Mouse (Mus musculus) left cerebral cortex, postnatal 36 days (tissue): ENCODE results near the gene Lars2. TPM values are rescaled to one million over a fixed set of nuclear protein-coding genes. Genes with fewer than 3 reads are reported as not detected.

Experiments used
- DNase-seq, 2 experiments: peaks; one replicate each; pipeline ENCODE4 v3.0.0; 2021 to 2022; ENCODE audit warnings: low spot score in 2 of 2, mixed read lengths in 1 of 2
- intact Hi-C: fragments of 180-260 bp; cut with DNase I; formaldehyde crosslinking; loops from one replicate; pipeline ENCODE4 v1.15.1; 2025
- total RNA-seq, 2 experiments: library from RNA; stranded (reverse); gene quantifications; 2 replicates each; pipeline ENCODE4 v1.2.3; 2021

Lars2 gene
- total RNA-seq, 2 experiments from 2014 or later: 38.5 to 668 TPM

DNA sequence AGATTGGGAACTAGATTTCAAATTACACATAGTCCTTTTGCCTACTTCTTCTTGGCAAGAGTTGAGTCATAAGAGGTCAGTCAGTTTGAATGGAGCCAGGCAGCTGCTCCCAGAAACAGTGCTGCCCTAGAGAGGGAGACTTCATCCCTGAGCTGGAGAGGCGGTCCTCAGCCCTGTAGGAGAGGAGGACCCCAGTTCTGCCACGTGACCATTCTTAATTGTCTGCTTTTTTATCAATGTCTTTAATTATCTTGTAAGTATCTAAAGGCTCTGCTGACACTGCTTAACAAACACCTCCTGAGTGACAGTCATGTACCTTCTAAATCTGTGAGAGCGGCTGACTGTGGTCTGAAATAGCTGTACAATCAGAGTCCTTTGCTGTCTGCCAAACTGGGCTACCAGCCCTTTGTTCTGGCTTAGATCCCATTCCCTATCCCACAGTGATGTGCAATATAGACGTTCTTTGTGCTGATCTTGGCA, 100.5 kb downstream of the Lars2 start:
- DNase-seq: no peak
- intact Hi-C loops: no loop called here

GRCm38 (mm10) chr9:123468406-123469085, 101.8 kb downstream of the Lars2 start:
- DNase-seq: no peak
- intact Hi-C loops: no loop called here

- intact Hi-C loops: no loop called here
- no peak for DNase-seq
Measured at GRCm38 (mm10) chr9:123469087-123469486, 102.4 kb downstream of the Lars2 start.

- intact Hi-C loops: no loop called here
- no peak for DNase-seq
Measured at GRCm38 (mm10) chr9:123473377-123473776, 106.7 kb downstream of the Lars2 start.

GRCm38 (mm10) chr9:123475569-123475968, 108.8 kb downstream of the Lars2 start:
- intact Hi-C loops: no loop called here
- no peak for DNase-seq

- intact Hi-C loops: no loop called here
- DNase-seq: no peak
Measured at GRCm38 (mm10) chr9:123478031-123478585, 111.4 kb downstream of the Lars2 start.

GRCm38 (mm10) chr9:123478586-123479195, 112.0 kb downstream of the Lars2 start, which contains the start of gene Limd1:
Gene Limd1, plus strand, starts transcription at chr9:123478706.
- DNase-seq: peak; percentile 31 to 59

GRCm38 (mm10) chr9:123479196-123479669, 112.5 kb downstream of the Lars2 start:
- no peak for DNase-seq
- intact Hi-C loops: no loop called here

More at GRCm38 (mm10) chr9:123478586-123479195, 112.0 kb downstream of the Lars2 start, which contains the start of gene Limd1:
- intact Hi-C loops: no loop called here

GRCm38 (mm10) chr9:123479876-123480252, 113.1 kb downstream of the Lars2 start:
- no peak for DNase-seq
- intact Hi-C loops: no loop called here

GRCm38 (mm10) chr9:123480253-123480921, 113.7 kb downstream of the Lars2 start:
- intact Hi-C loops: no loop called here
- DNase-seq: no peak

- intact Hi-C loops: no loop called here
- DNase-seq: no peak
Measured at GRCm38 (mm10) chr9:123481136-123481535, 114.4 kb downstream of the Lars2 start.

DNA sequence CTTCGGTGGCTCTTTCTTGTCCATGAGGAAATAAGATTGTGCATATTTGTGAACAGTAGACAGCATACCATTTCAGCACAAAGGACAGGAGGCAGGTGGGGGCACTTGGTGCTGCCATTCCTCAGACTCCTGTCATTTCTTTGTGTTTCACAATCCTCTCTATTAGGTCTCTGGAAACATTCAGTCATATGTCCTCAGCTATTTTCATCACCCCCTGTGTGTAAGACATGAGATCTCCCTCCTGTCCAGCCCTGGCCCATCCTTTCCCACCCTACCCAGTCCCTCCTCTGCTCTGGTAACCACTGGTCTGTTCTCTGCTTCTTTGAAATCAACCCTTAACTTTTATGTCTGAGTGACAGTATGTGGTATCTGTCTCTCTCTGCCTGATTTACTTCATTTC, 116.9 kb downstream of the Lars2 start:
- no peak for DNase-seq
- intact Hi-C loops: no loop called here

GRCm38 (mm10) chr9:123484830-123485229, 118.1 kb downstream of the Lars2 start:
- no peak for DNase-seq
- intact Hi-C loops: no loop called here

GRCm38 (mm10) chr9:123485561-123485960, 118.8 kb downstream of the Lars2 start:
- intact Hi-C loops: no loop called here
- no peak for DNase-seq

DNA sequence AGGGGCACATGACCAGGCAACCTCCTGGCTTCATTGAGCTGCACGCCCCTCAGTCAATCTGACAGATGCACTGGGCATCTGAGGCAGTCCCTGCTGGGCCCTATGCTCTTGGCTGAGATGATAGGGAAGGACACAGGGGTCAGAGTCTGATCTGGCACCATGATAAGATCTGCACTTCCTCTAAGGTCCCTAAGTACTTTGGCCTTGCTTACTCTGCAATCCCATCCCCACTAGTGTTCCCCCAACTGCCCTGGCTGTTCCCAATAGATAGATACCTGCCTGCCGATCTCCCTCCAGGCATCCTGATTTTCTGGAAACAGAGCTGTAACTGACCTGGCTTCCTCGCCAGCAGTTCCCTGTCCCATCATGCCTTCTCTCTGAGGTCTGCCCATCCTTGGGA, 119.9 kb downstream of the Lars2 start:
- intact Hi-C loops: no loop called here
- DNase-seq: no peak

DNA sequence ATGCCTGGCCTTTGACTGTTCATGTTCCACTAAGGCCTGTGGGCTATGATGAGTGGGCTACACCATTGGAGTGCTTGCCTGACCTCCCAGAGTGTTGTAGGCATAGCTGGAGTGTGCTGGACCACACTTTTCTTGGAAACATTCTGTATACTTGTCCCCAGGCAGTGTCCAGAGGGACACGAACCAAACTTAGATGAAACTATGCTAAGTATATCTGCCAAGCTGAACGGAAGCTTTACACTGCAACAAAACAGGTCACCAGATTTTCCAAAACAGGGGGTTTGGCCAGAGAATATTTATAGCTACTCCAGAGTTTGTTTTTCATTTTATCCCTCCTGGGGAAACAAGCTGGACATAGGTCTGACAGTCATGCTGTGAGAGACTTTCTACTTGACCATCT, 122.3 kb downstream of the Lars2 start:
- DNase-seq: no peak
- intact Hi-C loops: no loop called here

GRCm38 (mm10) chr9:123489727-123490343, 123.1 kb downstream of the Lars2 start:
- DNase-seq: no peak
- intact Hi-C loops: no loop called here

DNA sequence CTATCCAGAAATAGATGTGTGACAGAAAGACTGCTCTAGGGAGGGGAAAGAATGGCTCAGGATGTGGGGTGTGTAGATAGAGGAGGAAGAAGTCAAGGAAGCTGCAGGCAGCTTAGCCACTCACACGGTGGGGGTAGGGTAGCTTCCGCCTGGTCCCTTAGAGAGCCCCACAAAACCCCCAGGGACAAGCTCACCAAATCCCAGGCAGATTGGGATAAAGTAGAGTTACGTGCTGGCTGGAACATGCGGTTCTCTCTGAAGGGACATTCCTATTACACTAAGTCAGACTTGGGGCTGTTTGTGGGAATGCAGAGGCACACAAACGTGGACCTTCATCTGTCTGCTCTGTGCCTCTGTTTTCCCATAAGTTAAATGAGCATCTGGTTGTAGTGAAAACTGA, 124.2 kb downstream of the Lars2 start:
- no peak for DNase-seq
- intact Hi-C loops: no loop called here

- intact Hi-C loops: no loop called here
Measured at GRCm38 (mm10) chr9:123491917-123492585, 125.3 kb downstream of the Lars2 start.

More at GRCm38 (mm10) chr9:123491917-123492585, 125.3 kb downstream of the Lars2 start:
- no peak for DNase-seq
